Mouse (Mus musculus) limb, embryonic 14.5 days (tissue): ENCODE results near the gene Git2. TPM values are rescaled to one million over a fixed set of nuclear protein-coding genes. Genes with fewer than 3 reads are reported as not detected.
A peak's percentile ranks its signal among the peaks of the same experiment; 100 is the strongest.

ENCODE experiments used
- ATAC-seq: fragments of 200-750 bp; cut with Nextera tagmentation; 2 replicates; pipeline ENCODE4 v1.8.0; 2017; ENCODE audit warnings: low read depth, moderate number of reproducible peaks, moderate TSS enrichment; ENCODE audit not compliant: low FRiP score
- DNase-seq: peaks from one replicate; pipeline ENCODE4 v3.0.0-alpha.2; 2015; ENCODE audit warnings: low spot score
- H3K27ac ChIP-seq: fragments of 300-500 bp; sonication (generic); replicated peaks from 2 replicates; pipeline ENCODE4 v1.5.1; 2014; ENCODE audit warnings: low read depth, mild to moderate bottlenecking, low read length, moderate library complexity, mixed read lengths
- H3K27me3 ChIP-seq: fragments of 300-500 bp; sonication (generic); 2 replicates; pipeline ENCODE4 v1.6.1; 2014; ENCODE audit warnings: low read length, mixed read lengths; ENCODE audit not compliant: control insufficient read depth, insufficient read depth
- H3K36me3 ChIP-seq: fragments of 300-500 bp; sonication (generic); 2 replicates; pipeline ENCODE4 v1.6.1; 2014; ENCODE audit warnings: mild to moderate bottlenecking, low read length, moderate library complexity, mixed read lengths; ENCODE audit not compliant: control insufficient read depth, insufficient read depth
- H3K4me1 ChIP-seq: fragments of 300-500 bp; sonication (generic); 2 replicates; pipeline ENCODE4 v1.6.1; 2014; ENCODE audit warnings: antibody characterized with exemption, low read length, mixed read lengths; ENCODE audit not compliant: control insufficient read depth, insufficient read depth
- H3K4me2 ChIP-seq: fragments of 300-500 bp; sonication (generic); replicated peaks from 2 replicates; pipeline ENCODE4 v1.6.1; 2014; ENCODE audit warnings: low read depth, mild to moderate bottlenecking, low read length, moderate library complexity; ENCODE audit not compliant: severe bottlenecking
- H3K4me3 ChIP-seq: fragments of 300-500 bp; sonication (generic); replicated peaks from 2 replicates; pipeline ENCODE4 v1.5.1; 2014; ENCODE audit warnings: low read length
- H3K9ac ChIP-seq: fragments of 300-500 bp; sonication (generic); 2 replicates; pipeline ENCODE4 v1.6.1; 2014; ENCODE audit warnings: mild to moderate bottlenecking, low read depth, low read length, moderate library complexity; ENCODE audit not compliant: severe bottlenecking
- H3K9me3 ChIP-seq: fragments of 300-500 bp; sonication (generic); 2 replicates; pipeline ENCODE4 v1.6.1; 2016; ENCODE audit warnings: low read length; ENCODE audit not compliant: control insufficient read depth
- POLR2A ChIP-seq: fragments of 200-500 bp; IDR thresholded peaks from 2 replicates; pipeline ENCODE4 v1.8.0; 2012; ENCODE audit warnings: inconsistent platforms, mild to moderate bottlenecking, moderate library complexity, borderline replicate concordance; ENCODE audit not compliant: insufficient read depth, insufficient read length; ENCODE audit errors: extremely low read depth
- WGBS: fragments of 180-500 bp; shearing (Covaris S2); extraction: QIAGEN DNeasy Blood & Tissue Kit; methylation state at CpG from one replicate; pipeline ENCODE4 v1.1.7; 2014; 5-methylcytosine and 5-hydroxymethylcytosine counted together
- microRNA-seq: library from miRNA; unstranded; fragments of <30 nt; microRNA quantifications from one replicate; pipeline ENCODE4, GENCODE M21; 2016
- polyA plus RNA-seq, 2 experiments: library from polyadenylated mRNA; depleted of rRNA in 1 of 2; stranded (reverse) in 1 of 2; unstranded in 1 of 2; fragments of >200 nt; fragmentation: Nextera tagmentation in 1 of 2; extraction: Ambion mirVana in 1 of 2; gene quantifications; 2 replicates each; pipeline versions ENCODE4 v1.2.1 to v1.2.3; 2012 to 2014

Git2 gene
- polyA plus RNA-seq, 2 experiments, result 41.6 to 64.2 TPM

DNA sequence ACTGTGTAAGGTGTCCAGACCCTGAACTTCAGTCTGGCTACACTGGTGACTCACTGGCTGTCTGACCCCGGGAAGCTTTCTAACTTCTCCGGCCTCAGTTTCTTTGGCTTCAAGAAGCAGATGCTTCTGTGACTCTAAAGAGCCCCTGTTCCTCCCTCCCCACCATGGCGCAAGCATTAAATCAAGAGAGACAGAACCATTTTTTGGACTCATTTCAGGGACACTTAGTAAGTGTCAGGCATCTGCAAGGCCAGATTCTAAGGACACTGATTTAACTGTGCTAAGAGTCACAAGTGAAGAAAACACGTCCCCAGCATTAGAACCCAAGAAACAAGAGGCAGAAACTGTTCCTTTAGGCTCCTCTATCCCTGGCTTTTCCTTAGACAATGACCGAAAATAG, 89.3 kb downstream of the Git2 start:
- WGBS, result 88% methylated on average over 5 of the region's 5 CpGs

GRCm38 (mm10) chr5:114681717-114682116, 93.6 kb downstream of the Git2 start:
- H3K9me3 ChIP-seq, result no peaks in the 10 kb centered on the region
- no peak overlapping the region for H3K9ac ChIP-seq
- H3K27ac ChIP-seq, result no peak overlapping the region

More for the DNA sequence above, 89.3 kb downstream of the Git2 start:
- DNase-seq (no peak), ATAC-seq (no peak)
- Histone ChIP-seq H3K27ac (no peak overlapping the region), H3K4me2 (no peak overlapping the region), H3K27me3 (no peaks in the 10 kb centered on the region), H3K36me3 (no peaks in the 10 kb centered on the region), H3K4me1 (peaks cover 5% of the 10 kb centered on the region; the same call in 1 of the 2 replicates), H3K9ac (no peak overlapping the region), H3K9me3 (no peaks in the 10 kb centered on the region), H3K4me3 (no peak overlapping the region)
- no peak for TF ChIP-seq POLR2A

DNA sequence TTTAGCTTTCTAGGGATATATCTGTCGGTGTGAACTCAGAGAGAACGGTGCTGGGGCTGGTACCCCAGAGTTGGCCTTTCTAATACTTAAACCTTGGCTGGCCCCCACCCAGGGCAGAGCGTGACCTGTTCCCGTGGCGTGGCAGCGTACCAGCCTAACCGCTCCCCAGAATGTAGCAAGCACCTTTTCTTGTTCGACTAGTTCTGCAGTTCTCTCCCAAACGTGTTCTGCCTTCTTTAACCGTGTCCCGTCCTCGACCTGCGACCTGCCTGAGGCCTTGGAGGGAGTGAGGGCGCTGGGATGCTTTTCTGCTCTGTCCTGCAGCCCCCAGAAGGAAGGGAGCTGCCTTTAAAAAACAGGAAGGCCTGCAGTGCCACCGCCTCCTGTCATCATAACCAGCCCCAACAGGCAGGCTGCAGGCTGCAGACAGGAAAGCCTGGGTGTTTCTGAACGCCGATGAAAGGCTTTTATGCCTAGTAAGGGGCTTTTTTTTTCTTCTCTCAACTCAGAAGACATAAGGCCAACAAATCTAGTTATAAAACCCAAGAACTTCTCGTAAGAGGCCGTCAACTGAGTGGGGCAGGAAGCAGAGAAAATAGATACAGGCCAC, 94.5 kb downstream of the Git2 start:
- no peak for DNase-seq
- H3K9ac ChIP-seq, result no peak overlapping the region
- H3K4me1 ChIP-seq, result no peaks in the 10 kb centered on the region

More at GRCm38 (mm10) chr5:114681717-114682116, 93.6 kb downstream of the Git2 start:
- WGBS, result 65% methylated on average over 8 of the region's 8 CpGs
- DNase-seq (no peak), ATAC-seq (no peak)
- Histone ChIP-seq H3K4me1 (no peaks in the 10 kb centered on the region), H3K36me3 (peaks cover 7% of the 10 kb centered on the region), H3K4me2 (no peak overlapping the region), H3K4me3 (no peak overlapping the region), H3K27me3 (no peaks in the 10 kb centered on the region)
- no peak for TF ChIP-seq POLR2A

GRCm38 (mm10) chr5:114679841-114680591, 95.3 kb downstream of the Git2 start:
- Histone ChIP-seq H3K27ac (no peak overlapping the region), H3K4me1 (no peaks in the 10 kb centered on the region), H3K27me3 (no peaks in the 10 kb centered on the region), H3K36me3 (peaks cover 18% of the 10 kb centered on the region), H3K9ac (no peak overlapping the region), H3K4me2 (no peak overlapping the region), H3K4me3 (no peak overlapping the region), H3K9me3 (no peaks in the 10 kb centered on the region)
- 69% methylated on average over 17 of the region's 17 CpGs for WGBS
- no peak for ATAC-seq
- DNase-seq, result no peak
- no peak for TF ChIP-seq POLR2A

More for the DNA sequence above, 94.5 kb downstream of the Git2 start:
- WGBS, result 52% methylated on average over 19 of the region's 19 CpGs
- H3K36me3 ChIP-seq, result peaks cover 15% of the 10 kb centered on the region
- no peak for ATAC-seq
- H3K9me3 ChIP-seq, result no peaks in the 10 kb centered on the region
- no peak for TF ChIP-seq POLR2A
- no peaks in the 10 kb centered on the region for H3K27me3 ChIP-seq
- H3K4me3 ChIP-seq, result no peak overlapping the region
- H3K4me2 ChIP-seq, result no peak overlapping the region
- 0 out of 2 replicates have a peak overlapping the region, but pooled peaks have one; percentile 9 for H3K27ac ChIP-seq

Small RNA genes lying within 50 kb of the gene (microRNA-seq; reads per million reads assigned to microRNA genes)
- not detected for gene Mir7028

Other genes with a start within 250 kb of the Git2 start
- 1.5 and 2.2 TPM in 2 replicates for gene Fam222a, start 207.5 kb downstream of the Git2 start, polyA plus RNA-seq (2012; rRNA removed)
- gene Fam222a, start 207.5 kb downstream of the Git2 start, polyA plus RNA-seq (2014; fragmentation: Nextera tagmentation; extraction: Ambion mirVana), result 0.86 and 1.1 TPM in 2 replicates
- gene Trpv4, start 117.1 kb downstream of the Git2 start, polyA plus RNA-seq (2012; rRNA removed), result 44.9 and 68.2 TPM in 2 replicates
- 12.9 TPM in 2 replicates for gene Trpv4, start 117.1 kb downstream of the Git2 start, polyA plus RNA-seq (2014; fragmentation: Nextera tagmentation; extraction: Ambion mirVana)
- 132 and 144 TPM in 2 replicates for gene Gltp, start 84.5 kb downstream of the Git2 start, polyA plus RNA-seq (2012; rRNA removed)
- gene Gltp, start 84.5 kb downstream of the Git2 start, polyA plus RNA-seq (2014; fragmentation: Nextera tagmentation; extraction: Ambion mirVana), result 229 and 289 TPM in 2 replicates
- 29.9 and 33.6 TPM in 2 replicates for gene Tchp, start 67.8 kb downstream of the Git2 start, polyA plus RNA-seq (2012; rRNA removed)
- 10.7 and 13.0 TPM in 2 replicates for gene Tchp, start 67.8 kb downstream of the Git2 start, polyA plus RNA-seq (2014; fragmentation: Nextera tagmentation; extraction: Ambion mirVana)
- gene Ankrd13a, start 840 bp downstream of the Git2 start, polyA plus RNA-seq (2012; rRNA removed), result 48.6 and 51.6 TPM in 2 replicates
- gene Ankrd13a, start 840 bp downstream of the Git2 start, polyA plus RNA-seq (2014; fragmentation: Nextera tagmentation; extraction: Ambion mirVana), result 65.3 and 67.6 TPM in 2 replicates
- 76.7 and 80.3 TPM in 2 replicates for gene 1500011B03Rik, start 48.0 kb upstream of the Git2 start, polyA plus RNA-seq (2012; rRNA removed)
- 95.9 and 98.3 TPM in 2 replicates for gene 1500011B03Rik, start 48.0 kb upstream of the Git2 start, polyA plus RNA-seq (2014; fragmentation: Nextera tagmentation; extraction: Ambion mirVana)
- gene 4930519G04Rik, start 78.1 kb upstream of the Git2 start, polyA plus RNA-seq (2012; rRNA removed), result not detected in 2 replicates
- not detected in 2 replicates for gene 4930519G04Rik, start 78.1 kb upstream of the Git2 start, polyA plus RNA-seq (2014; fragmentation: Nextera tagmentation; extraction: Ambion mirVana)
- gene Gm9936, start 83.2 kb upstream of the Git2 start, polyA plus RNA-seq (2012; rRNA removed), result 0.12 and 0.13 TPM in 2 replicates
- gene Gm9936, start 83.2 kb upstream of the Git2 start, polyA plus RNA-seq (2014; fragmentation: Nextera tagmentation; extraction: Ambion mirVana), result 0.08 and 0.36 TPM in 2 replicates
- gene Oasl2, start 121.4 kb upstream of the Git2 start, polyA plus RNA-seq (2012; rRNA removed), result 1.6 and 2.0 TPM in 2 replicates
- gene Oasl2, start 121.4 kb upstream of the Git2 start, polyA plus RNA-seq (2014; fragmentation: Nextera tagmentation; extraction: Ambion mirVana), result 1.7 and 1.9 TPM in 2 replicates
- gene Oasl1, start 147.7 kb upstream of the Git2 start, polyA plus RNA-seq (2012; rRNA removed), result 0.59 and 1.2 TPM in 2 replicates
- 0.36 and 0.39 TPM in 2 replicates for gene Oasl1, start 147.7 kb upstream of the Git2 start, polyA plus RNA-seq (2014; fragmentation: Nextera tagmentation; extraction: Ambion mirVana)
- gene 2210016L21Rik, start 166.6 kb upstream of the Git2 start, polyA plus RNA-seq (2012; rRNA removed), result 34.1 and 41.3 TPM in 2 replicates
- gene 2210016L21Rik, start 166.6 kb upstream of the Git2 start, polyA plus RNA-seq (2014; fragmentation: Nextera tagmentation; extraction: Ambion mirVana), result 54.7 and 72.7 TPM in 2 replicates
- 0.03 and 0.08 TPM in 2 replicates for gene Hnf1a, start 195.6 kb upstream of the Git2 start, polyA plus RNA-seq (2012; rRNA removed)
- 0.06 TPM in 1 of 2 replicates, not detected in the other for gene Hnf1a, start 195.6 kb upstream of the Git2 start, polyA plus RNA-seq (2014; fragmentation: Nextera tagmentation; extraction: Ambion mirVana)
- gene Sppl3, start 235.6 kb upstream of the Git2 start, polyA plus RNA-seq (2012; rRNA removed), result 100 and 143 TPM in 2 replicates
- gene Sppl3, start 235.6 kb upstream of the Git2 start, polyA plus RNA-seq (2014; fragmentation: Nextera tagmentation; extraction: Ambion mirVana), result 42.7 and 74.3 TPM in 2 replicates